Mouse (Mus musculus) lung, adult 2 months (tissue): ENCODE measurements around the gene Prkca.

Experiments
- CTCF ChIP-seq: fragments of 200-500 bp; IDR thresholded peaks from 2 replicates; pipeline ENCODE4 v1.5.1; 2011; ENCODE audit warnings: mild to moderate bottlenecking, low read length, control low read depth; ENCODE audit not compliant: insufficient read depth
- POLR2A ChIP-seq: fragments of 200-500 bp; IDR thresholded peaks from 2 replicates; pipeline ENCODE4 v1.6.1; 2011; ENCODE audit warnings: low read depth, mild to moderate bottlenecking, control low read depth, low read length, borderline replicate concordance; ENCODE audit errors: extremely low read depth

- no peak for TF ChIP-seq CTCF
- no peak for TF ChIP-seq POLR2A
Measured at GRCm38 (mm10) chr11:107969943-107970342, 373.8 kb downstream of the Prkca start.
